Mouse (Mus musculus) adipose tissue, adult 10 weeks (tissue): ENCODE results near the gene Lrpap1. TPM values are rescaled to one million over a fixed set of nuclear protein-coding genes. Genes with fewer than 3 reads are reported as not detected.

Experiments used
- polyA plus RNA-seq: library from polyadenylated mRNA; stranded (reverse); fragments of 350-450 nt; fragmentation: Illumina TruSeq; extraction: RNeasy Lipid Tissue Mini Kit (QIAGEN cat#74804); gene quantifications from one replicate; pipeline ENCODE4 v1.2.3, GENCODE M21; 2014; ENCODE audit warnings: low read depth, low replicate concordance

Gene Lrpap1
- polyA plus RNA-seq = 196 TPM

DNA sequence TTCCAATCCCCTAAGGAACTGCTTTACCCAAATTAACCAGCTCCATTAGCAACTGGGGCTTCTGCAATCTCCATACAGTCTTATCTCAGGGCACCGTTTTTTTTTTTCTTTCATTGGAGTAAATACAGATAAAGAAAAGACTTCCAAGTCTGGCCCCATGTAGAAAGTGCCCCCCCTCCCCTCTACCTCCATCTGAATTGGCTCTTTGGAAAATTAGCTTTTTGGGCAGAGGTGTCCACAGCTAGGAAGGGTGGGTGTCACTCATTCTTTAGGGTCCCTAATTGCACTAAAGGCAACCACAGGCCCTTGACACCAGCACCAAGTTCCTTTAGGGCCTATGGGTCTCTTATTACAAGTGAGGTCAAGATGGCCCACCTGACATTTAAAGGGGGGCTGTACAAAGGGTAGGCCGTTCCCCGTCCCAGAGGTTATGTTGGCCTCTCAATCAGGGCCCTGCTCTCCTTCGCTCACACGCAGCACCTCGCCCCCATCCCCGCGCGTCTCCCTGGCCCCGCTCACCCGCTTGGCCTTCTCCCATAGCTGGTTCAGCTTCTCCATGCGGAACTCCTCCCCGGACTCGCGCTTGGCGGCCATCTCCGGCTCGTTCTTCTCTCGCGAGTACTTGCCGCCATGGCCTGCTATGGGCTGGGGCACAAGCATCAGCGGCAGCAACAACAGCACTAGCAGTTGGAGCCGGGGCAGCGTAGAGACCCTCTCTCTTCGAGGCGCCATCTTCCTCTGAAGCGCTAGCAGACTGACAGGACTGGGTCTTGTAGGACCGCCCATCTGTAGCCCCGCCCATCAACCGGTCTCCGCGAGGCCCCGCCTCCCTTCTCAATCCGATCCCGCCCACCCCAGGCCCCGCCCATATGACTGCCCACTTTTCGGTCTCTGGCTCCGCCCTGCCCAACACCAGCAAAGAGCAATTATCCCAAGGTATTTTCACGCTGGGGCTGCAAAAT is at the start of gene Lrpap1:
Lrpap1 (minus strand) TSS at position 807 of the 962 bp plus-strand sequence.

DNA sequence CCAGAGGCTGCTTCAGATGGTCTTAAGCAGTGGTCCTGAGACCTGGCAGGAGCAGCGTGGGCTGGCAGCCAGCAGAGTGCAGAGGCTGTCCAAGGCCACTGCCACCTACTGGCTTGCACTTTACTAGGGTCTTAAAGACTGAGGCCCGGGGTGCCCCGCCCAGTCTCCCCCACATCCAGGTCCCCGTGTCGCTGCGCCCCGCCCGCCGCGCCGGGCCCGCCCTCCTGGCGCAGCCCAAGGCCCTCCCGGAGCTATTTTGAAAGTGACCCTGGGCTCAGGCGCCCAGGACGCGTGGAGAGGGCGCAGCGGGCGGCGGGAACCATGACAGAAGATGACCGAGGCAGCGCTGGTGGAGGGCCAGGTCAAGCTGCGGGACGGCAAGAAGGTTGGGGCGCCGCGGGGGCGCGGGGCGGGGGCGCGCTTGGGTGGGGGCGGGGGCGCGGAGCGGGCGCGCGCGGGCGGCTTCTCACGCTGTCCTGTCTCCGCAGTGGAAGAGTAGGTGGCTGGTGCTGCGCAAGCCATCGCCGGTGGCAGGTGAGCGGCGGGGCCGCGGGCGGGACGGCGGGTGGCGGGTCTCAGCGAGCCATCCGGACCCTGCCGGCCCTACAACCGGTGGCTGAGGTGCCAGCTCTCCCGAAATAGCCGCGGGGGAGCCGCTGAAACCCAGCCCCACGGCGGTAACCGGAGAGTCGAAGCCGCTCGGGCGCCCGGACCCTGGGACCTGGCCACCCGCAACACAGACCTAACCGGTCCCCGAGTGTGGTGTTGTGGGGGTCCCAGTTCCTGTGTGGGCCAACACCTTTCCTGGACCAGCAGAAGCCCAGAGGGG is 48.7 kb downstream of the Lrpap1 start, which contains the start of gene Dok7:
Dok7 (plus strand) TSS at position 163 of the 829 bp plus-strand sequence.

Other genes starting within 250 kb of the Lrpap1 start
- gene Msantd1, start 197.8 kb downstream of the Lrpap1 start, polyA plus RNA-seq = 1.1 TPM
- 15.7 TPM for gene Rgs12, start 156.3 kb downstream of the Lrpap1 start, polyA plus RNA-seq
- 47.4 TPM for gene Hgfac, start 64.3 kb downstream of the Lrpap1 start, polyA plus RNA-seq
- gene Dok7, start 49.0 kb downstream of the Lrpap1 start, polyA plus RNA-seq = 3.3 TPM
- 5.5 TPM for gene Adra2c, start 172.6 kb upstream of the Lrpap1 start, polyA plus RNA-seq